Mouse (Mus musculus): ENCODE results near the gene Cfap52.

GRCm38 (mm10) chr11:67999629-68000028 is 34.2 kb upstream of the Cfap52 start:
- TF ChIP-seq GATA1 (IDR thresholded peaks at IDR 0.05; ENCODE audit: borderline replicate concordance, low read length) (no peak), FLI1 (IDR thresholded peaks at IDR 0.05; ENCODE audit: low read length) (no peak)
